Mouse (Mus musculus): Measurements from ENCODE around the gene Fgf8.

Fgf8 gene

GRCm38 (mm10) chr19:45748691-45749242 lies 6.1 kb upstream of the Fgf8 start:
- in situ Hi-C loops (cut with MboI; ENCODE audit: low sequenced_read_pairs) = loop anchor here (25.0 kb wide), 1 partner anchor 536 kb away; no protein-coding TSS in a partner anchor

GRCm38 (mm10) chr19:45748206-45748605 lies 5.5 kb upstream of the Fgf8 start:
- in situ Hi-C loops (cut with MboI; ENCODE audit: low sequenced_read_pairs) = loop anchor here (25.0 kb wide), 1 partner anchor 536 kb away; no protein-coding TSS in a partner anchor

- in situ Hi-C loops (cut with MboI; ENCODE audit: low sequenced_read_pairs) = loop anchor here (25.0 kb wide), 1 partner anchor 535 kb away; no protein-coding TSS in a partner anchor
Measured at GRCm38 (mm10) chr19:45747028-45747867, 4.5 kb upstream of the Fgf8 start.

- in situ Hi-C loops (cut with MboI; ENCODE audit: low sequenced_read_pairs) = loop anchor here (25.0 kb wide), 1 partner anchor 534 kb away; no protein-coding TSS in a partner anchor
Measured at GRCm38 (mm10) chr19:45746153-45747020, 3.7 kb upstream of the Fgf8 start.

GRCm38 (mm10) chr19:45745344-45746152 lies 2.8 kb upstream of the Fgf8 start:
- in situ Hi-C loops (cut with MboI; ENCODE audit: low sequenced_read_pairs) = loop anchor here (25.0 kb wide), 1 partner anchor 533 kb away; no protein-coding TSS in a partner anchor

- in situ Hi-C loops (cut with MboI; ENCODE audit: low sequenced_read_pairs) = loop anchor here (25.0 kb wide), 1 partner anchor 531 kb away; no protein-coding TSS in a partner anchor
Measured at GRCm38 (mm10) chr19:45743619-45744018, 904 bp upstream of the Fgf8 start.

GRCm38 (mm10) chr19:45742984-45743575 lies 365 bp upstream of the Fgf8 start:
- in situ Hi-C loops (cut with MboI; ENCODE audit: low sequenced_read_pairs) = loop anchor here (25.0 kb wide), 1 partner anchor 531 kb away; no protein-coding TSS in a partner anchor

GRCm38 (mm10) chr19:45741431-45742217 lies 1.1 kb downstream of the Fgf8 start:
- in situ Hi-C loops (cut with MboI; ENCODE audit: low sequenced_read_pairs) = loop anchor here (25.0 kb wide), 1 partner anchor 529 kb away; no protein-coding TSS in a partner anchor

GRCm38 (mm10) chr19:45740817-45741216 lies 1.9 kb downstream of the Fgf8 start:
- in situ Hi-C loops (cut with MboI; ENCODE audit: low sequenced_read_pairs) = loop anchor here (25.0 kb wide), 1 partner anchor 529 kb away; no protein-coding TSS in a partner anchor

- in situ Hi-C loops (cut with MboI; ENCODE audit: low sequenced_read_pairs) = loop anchor here (25.0 kb wide), 1 partner anchor 528 kb away; no protein-coding TSS in a partner anchor
Measured at GRCm38 (mm10) chr19:45740233-45740632, 2.5 kb downstream of the Fgf8 start.

GRCm38 (mm10) chr19:45738521-45738920 lies 4.2 kb downstream of the Fgf8 start:
- in situ Hi-C loops (cut with MboI; ENCODE audit: low sequenced_read_pairs) = loop anchor here (25.0 kb wide), 1 partner anchor 526 kb away; no protein-coding TSS in a partner anchor

GRCm38 (mm10) chr19:45737846-45738484 lies 4.8 kb downstream of the Fgf8 start:
- in situ Hi-C loops (cut with MboI; ENCODE audit: low sequenced_read_pairs) = loop anchor here (25.0 kb wide), 1 partner anchor 526 kb away; no protein-coding TSS in a partner anchor

- in situ Hi-C loops (cut with MboI; ENCODE audit: low sequenced_read_pairs) = loop anchor here (25.0 kb wide), 1 partner anchor 525 kb away; no protein-coding TSS in a partner anchor
Measured at GRCm38 (mm10) chr19:45737208-45737845, 5.4 kb downstream of the Fgf8 start.

GRCm38 (mm10) chr19:45736855-45737207 lies 5.9 kb downstream of the Fgf8 start:
- in situ Hi-C loops (cut with MboI; ENCODE audit: low sequenced_read_pairs) = loop anchor here (25.0 kb wide), 1 partner anchor 525 kb away; no protein-coding TSS in a partner anchor

GRCm38 (mm10) chr19:45736241-45736640 lies 6.5 kb downstream of the Fgf8 start:
- in situ Hi-C loops (cut with MboI; ENCODE audit: low sequenced_read_pairs) = loop anchor here (25.0 kb wide), 1 partner anchor 524 kb away; no protein-coding TSS in a partner anchor

GRCm38 (mm10) chr19:45734762-45735161 lies 8.0 kb downstream of the Fgf8 start:
- in situ Hi-C loops (cut with MboI; ENCODE audit: low sequenced_read_pairs) = loop anchor here (25.0 kb wide), 1 partner anchor 522 kb away; no protein-coding TSS in a partner anchor

- in situ Hi-C loops (cut with MboI; ENCODE audit: low sequenced_read_pairs) = loop anchor here (25.0 kb wide), 1 partner anchor 522 kb away; no protein-coding TSS in a partner anchor
Measured at GRCm38 (mm10) chr19:45734191-45734590, 8.5 kb downstream of the Fgf8 start.
